Mouse (Mus musculus) yolk sac, embryonic 10.5 days (tissue): ENCODE measurements around the gene Klf12.

Source experiments
- DNase-seq: peaks from one replicate; pipeline ENCODE4 v3.0.0-alpha.2; 2017; ENCODE audit warnings: low spot score

Gene Klf12

DNA sequence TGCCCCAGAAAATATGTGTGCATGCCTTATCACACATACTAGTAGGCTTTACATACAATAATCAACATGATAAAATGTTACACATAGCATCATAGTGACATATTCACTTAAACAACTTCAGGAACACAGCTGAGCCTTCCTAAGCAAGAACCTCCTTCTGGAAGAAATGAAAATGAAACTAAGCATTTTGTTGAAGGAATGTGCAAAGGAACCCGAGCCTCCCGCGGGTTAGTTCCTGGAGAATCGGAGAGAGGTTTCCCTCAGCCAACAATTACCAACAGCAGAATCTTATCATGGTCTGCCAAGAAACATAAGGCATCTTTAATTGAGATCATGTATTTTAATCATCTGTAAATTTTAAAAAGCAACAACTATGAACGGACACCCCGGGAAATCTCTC lies 257.8 kb downstream of the Klf12 start:
- DNase-seq: no peak

DNA sequence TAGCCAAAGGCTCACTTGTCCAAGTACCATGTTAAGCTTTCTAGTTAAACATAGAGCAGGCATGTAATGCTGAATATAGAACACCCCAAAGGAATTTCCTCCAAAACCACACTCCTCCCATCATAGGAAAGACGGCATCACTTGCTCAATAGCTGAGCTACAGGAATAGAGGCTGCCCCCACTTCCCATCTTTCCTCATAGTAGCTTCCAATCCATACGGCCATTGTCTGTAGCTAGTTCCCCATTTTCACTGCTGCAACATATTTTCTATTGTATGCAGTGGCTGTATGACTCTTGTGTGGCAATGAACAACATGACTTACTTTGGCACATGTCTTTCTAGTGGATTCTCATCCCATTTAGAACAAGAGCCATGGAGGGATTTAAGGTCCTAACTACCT lies 267.3 kb downstream of the Klf12 start:
- no peak for DNase-seq

DNA sequence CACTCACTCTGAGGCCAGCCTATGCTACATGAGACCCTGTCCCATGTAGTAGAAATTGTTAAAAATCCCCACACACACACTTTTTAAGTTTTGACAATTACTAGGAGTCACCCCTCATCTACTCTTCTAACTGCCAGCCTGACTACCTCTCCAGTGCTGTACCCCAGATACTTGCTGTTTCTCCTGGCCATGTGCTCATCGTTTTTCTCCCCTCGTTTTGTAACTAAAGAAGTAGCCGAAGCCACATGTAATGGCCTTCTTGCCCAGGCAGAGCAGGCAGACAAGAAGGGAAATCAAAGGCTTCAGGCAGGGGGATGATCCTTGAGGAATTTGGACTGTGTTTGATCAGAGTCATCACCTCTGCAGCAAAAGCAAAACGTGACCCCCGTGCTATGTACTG lies 274.0 kb downstream of the Klf12 start:
- no peak for DNase-seq

DNA sequence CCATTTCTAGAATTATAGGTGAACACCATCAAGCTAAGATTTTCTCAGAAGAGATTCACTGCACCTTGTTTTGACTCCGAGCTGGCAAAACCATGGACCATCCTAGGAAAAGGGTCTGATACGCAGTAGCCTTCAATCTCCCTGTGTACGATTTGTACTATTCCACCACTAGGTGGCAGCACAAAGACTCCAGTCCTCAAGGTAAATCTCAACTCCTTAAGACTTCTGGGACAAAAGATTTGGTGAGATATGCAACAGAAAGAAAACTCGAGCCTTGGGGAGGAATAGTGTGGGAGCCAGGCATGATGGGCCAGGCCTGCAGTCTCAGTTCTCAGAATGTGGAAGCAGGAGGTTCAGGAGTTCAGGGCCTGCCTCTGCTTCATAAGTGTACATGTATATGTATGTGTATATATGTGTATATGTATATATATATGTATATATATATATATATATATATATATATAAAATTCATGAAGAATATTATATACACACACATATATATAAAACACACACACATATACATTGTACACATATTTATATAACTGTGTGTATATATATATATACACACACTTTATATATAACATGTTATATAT lies 274.6 kb downstream of the Klf12 start:
- DNase-seq: peak; percentile 19

DNA sequence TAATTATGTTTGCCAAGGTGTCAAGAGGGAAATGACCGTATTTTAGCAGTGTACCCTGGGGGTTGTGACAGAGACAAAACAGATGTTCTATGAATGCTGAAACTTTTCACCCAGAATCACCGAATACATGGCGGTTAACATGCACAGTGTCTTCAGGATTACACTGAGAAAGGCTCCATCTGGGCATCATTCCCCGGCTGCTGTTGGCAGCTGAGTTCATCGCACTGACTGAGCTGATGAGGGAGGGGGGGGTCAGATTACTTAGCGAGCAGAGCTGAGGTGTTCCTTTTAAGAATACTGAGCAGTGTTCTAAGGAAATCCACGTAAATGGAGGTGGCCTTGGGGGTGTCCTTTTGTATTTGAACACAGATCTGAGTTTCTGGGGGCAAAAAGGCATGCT lies 301.0 kb downstream of the Klf12 start:
- DNase-seq: no peak

DNA sequence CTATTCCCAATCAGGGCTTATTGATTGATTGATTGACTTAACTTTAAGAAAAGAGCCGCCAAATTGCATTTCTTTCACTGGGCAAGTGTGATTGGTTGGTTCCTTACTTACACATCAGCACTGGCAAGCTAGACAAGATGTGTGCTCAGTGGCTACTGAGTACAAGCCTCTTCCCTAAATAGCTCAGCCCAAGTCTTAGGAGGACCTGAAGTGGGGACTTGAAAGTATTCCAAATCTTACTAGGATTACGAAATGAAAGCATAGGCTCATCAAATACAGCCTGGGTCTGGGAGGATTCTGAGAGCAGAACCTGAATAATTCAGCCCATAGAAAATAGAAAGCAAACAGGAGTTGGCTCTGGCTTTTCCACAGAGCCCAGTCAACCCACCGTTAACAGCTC lies 303.3 kb downstream of the Klf12 start:
- DNase-seq: no peak

DNA sequence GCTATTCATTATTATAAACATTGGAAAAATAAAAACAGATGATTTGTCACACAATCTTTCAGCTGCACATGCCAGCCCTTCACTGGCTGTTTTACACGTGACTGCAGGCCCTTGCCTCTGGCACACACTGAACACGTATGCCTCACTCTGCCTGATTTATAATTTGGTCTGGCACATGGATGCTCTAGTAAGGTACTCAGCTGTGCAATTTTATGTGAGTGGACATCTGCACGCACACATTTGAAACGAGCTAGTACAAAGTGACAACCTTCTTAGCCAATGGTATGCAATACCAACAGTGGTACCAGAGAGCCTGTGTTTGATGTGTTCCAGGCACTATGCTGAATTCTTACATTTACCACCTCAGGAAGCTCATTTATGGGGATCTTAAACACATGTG lies 316.6 kb downstream of the Klf12 start:
- no peak for DNase-seq

DNA sequence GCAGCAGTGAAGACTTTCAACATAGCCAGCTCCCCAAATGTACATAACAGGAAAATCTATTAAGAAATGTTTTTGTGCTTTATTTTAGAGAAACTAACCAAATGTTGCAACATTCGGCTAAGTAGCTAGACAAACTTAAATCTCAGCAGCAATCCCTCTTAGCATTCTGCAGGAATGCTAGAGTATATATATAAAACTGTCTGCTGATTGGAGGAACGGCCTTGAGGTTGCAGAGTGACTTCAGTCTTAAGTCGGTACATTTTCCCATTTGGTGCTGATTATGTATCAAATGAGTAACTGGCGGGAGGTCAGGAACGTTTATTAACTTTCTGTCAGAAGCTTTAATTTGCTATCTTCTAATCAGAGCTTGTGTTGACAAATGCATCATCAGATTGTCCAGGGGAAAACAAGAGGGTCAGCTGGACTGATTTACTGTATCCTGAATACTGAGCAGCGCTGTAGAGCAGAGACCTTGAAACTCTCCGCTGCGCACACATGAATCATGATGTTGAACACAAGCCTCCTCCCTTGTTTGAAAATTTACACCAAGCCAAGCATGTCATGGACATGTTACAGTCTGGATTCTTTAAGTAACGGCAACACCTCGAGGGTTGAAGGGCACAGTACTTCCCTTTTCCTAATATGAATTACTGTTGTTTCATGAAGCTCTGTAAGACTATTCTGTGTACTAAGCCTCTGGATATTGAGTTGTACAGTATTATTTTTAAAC lies 323.8 kb downstream of the Klf12 start:
- no peak for DNase-seq

DNA sequence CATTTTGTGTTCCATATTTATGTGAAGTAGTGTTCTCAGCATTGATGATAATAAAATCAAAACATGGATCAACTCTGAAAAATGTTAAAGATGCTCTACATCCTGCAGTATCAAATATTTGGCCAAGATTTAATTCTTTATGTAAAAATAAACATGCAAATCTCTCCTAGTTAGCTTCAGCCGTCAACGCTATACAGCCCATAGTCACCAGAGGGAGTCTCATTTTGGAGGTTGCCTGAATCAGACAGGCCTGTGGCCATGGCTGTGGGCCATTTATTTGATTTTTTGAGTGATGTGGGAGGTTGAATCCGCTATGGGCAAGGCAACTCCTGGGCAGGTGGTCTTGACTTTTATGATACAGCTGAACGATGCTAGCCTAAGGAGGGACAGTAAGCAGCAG lies 329.3 kb downstream of the Klf12 start:
- no peak for DNase-seq

DNA sequence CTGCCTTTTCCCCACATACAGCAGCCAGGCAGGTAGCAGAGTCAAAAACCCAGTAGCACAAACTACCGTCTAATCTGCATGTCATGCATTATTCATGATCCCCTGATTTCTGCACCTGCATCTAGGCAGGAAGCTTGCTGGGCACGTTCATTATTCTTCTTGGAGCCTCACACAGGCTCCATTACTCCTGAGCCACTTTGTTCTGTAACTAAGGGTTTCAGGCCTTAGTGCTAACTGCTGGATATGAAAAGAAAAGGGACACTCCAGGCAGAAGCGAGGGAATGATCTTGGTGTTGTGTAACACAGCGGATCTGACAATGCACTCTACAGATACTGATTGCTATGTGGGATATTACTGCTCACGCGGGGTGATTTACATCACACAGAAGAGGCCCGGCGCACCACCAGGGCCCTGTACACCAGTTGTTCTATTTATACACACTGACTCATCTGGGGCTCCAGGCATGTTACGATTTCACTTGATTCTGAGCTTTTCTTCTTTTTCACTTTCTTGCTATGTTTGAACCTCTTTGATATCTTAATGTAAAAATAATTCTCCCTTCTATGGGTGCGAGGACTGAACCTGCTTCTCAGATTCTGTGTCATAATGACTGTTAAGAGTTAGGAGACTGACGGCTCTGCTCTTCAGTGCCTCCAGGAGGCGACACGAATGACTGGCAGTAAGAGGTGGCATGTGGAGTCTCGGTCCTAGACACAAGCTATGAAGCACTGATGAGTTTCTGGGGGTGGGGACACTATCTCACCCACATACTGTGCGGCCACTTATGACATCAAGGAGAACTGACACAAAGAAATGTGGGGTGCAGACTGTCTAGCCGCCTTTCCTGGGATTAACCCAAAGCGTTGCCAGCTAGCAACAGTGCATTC lies 340.0 kb downstream of the Klf12 start:
- DNase-seq: no peak

DNA sequence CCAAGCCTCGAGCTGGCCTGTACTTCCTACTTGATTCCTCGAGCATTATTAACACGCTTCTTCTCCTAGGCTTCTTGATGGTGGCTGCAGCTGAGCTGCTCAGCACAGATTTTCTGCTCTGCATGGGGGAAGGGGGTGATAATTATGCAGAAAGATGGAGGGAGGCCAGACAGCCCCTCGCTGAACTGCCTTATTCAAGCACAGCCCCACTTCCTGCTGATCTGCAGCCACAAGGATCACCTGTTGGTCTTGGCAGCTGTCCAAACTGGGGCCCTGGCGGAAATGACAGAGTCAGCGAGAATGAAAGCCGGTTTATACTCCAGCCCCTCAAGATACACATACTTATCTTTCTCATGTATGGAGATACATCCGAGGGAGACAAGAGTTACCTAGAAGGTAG lies 341.3 kb downstream of the Klf12 start:
- peak; percentile 80 for DNase-seq

DNA sequence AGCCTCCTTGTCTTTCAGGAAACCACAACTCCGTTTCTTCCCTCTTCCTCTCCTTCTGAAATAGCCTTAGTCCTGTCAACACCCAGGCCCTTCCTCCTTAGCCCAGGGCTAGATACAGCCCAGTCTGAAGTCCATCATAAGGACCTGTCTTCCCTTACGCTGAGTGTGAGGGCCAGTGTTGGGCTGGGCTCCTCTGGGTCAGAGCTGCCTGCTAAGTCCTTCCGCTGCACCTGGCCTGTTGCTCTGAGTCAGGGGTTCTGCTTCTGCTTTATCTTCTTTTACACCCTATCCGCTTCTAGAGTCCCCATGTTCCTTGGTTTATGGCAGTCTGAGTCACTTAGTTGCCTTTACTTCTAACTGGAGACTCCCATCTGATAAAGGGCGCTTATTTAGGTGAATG lies 351.0 kb downstream of the Klf12 start:
- no peak for DNase-seq

DNA sequence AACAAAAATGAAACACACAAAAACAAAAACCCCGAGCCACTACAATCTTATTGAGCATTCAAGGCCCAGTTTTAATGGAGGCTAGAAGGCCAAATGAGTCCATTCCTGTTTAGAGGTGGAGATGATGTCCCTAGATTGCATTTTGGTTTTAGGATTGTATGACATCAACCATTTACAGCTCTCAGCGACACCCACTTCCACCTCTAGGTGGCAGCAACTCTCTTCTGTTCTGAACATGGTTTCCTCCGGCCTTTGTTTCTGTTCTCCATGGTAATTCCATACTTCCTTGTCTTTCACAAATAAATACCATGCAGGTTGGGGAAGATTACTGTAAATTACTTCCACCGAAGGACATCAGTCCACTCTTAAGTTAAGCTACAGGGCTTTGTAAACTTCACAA lies 352.6 kb downstream of the Klf12 start:
- DNase-seq: peak; percentile 45

DNA sequence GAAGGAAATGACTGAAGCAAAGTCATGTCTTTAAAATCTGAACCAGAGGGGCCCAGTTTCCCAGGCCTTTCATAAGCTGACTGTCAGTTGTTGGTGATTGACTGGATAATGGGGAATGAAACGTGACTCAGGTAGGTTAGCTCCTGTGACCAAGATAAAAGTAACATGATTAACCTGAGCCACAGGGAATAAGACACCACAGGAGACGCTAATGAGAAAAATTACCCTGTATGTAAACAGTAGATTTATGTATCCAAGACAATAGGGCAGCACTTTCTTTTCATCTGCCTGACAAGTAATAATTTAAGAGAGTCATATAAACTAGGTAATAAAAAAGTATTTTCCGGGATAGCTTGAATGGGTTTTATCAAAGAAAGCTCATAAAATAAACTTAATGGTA lies 372.6 kb downstream of the Klf12 start:
- no peak for DNase-seq

DNA sequence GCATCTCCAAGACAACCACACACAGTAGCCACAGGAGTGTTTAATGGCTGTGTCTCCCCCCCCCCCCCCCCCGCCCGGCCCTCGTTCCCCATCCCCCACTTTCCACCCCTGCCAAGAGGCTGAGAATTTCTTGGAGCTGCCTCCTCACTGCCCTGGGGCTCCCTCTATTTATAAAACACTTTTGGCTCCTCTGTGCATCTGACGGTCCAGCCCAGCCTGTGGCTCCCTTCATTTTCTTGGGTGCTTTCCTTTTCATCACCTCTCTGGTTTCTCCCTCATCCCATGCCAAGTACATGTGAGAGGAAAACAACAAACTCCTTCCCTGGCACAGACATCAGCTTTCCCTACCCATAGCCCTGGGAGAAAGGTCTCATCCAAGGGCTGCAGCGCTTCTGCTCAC lies 373.6 kb downstream of the Klf12 start:
- no peak for DNase-seq

DNA sequence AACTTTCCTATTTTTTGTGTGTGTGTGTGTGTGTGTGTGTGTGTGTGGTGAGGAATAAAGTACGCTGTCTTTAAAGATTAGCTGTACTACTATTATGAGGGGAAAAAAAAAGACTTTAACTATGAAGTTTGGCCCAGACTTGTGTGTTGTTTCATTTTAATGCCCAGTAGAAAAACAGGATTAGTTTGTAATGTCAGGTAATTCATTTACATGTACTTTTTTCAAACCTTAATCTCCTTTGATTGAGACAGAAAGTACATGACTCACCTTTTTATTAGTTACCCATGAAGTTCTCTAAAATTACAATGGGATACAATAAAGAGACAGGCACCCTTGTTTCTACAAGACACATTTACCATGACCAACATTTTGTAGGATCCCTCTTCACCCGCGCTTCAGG lies 383.6 kb downstream of the Klf12 start:
- no peak for DNase-seq

DNA sequence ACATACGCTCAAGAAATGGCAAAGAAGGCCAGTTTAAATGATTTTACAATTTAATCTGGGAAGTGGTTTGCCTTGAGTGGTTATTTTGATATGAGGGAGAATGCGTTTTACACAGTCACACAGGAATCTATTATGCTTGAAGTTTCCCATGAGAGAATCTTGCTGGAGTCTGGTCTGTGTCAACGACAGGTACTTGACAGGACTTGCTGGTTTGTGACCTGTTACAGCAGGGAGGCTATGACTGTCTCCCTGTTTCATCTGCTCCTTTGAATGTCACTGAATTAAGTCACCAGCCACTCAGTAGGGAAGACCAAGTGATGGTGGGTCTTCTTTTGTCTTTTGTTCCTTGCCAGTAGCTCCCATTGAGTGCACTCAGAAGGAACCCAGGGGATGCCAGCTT lies 385.6 kb downstream of the Klf12 start:
- DNase-seq: no peak

DNA sequence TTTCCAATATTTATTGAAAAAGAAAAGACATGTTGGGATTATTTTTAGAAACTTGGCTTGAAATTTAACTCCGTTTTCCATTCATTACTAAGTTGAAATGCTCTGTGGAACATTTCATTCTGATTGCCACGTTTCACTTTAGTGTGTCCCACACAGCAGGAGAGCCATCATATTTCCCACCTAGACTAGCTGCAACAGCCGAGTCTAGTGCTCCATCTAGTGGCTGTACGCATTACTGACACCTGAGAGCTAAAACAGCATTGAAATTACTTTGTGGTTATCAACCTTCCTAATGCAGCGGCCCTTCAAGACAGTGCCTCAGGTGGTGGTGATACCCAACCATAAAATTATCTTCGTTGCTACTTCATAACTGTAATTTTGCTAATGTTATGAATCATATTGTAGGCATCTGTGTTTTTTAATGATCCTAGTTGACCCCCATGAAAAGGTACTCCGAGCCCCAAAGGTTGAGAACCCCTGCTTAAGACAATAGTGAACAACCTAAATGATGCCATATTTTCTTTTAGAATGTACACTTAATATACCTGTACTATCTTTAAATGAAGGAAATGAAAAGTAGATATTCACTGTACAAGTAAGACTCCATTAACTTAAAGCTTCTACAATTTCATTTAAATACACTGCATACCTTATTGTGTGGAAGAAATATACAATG lies 389.6 kb downstream of the Klf12 start:
- DNase-seq: peak; percentile 29

DNA sequence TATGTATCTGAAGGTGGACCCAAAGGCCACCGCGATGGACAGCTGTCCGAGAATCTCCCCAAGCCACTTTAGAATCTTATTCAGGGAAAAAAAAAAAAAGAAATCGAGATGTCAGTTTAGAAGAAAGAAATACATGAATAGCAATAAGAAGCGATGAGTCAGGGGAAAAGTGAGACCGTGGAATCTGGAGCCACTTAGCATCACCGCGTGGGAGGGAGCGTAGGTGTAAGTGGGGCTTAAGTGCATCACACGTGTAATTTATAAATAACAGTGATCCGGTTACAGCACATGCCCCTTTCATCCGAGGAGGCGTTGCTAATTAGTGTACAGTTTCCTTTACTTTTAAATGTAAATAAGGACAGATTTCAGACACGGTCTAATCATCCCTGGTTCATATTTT lies 390.4 kb downstream of the Klf12 start:
- no peak for DNase-seq

DNA sequence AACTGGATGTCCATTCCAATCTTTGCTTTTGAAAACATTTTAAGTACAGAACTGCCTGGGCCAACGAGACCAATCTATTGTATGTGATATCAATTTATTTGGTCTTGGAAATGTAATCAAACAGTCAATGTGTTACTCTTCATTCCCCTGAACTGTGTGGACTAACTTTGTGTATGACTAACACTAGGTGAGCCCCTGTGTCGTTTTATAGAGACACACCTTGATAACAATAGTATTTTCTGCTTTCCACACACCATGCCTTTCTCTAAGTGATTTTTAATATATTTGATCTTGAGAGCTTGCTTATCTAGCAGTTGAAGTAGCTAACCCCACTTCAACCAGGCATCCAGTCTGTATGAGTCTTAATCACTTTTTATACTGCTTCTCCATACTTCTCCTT lies 398.0 kb downstream of the Klf12 start:
- DNase-seq: no peak

DNA sequence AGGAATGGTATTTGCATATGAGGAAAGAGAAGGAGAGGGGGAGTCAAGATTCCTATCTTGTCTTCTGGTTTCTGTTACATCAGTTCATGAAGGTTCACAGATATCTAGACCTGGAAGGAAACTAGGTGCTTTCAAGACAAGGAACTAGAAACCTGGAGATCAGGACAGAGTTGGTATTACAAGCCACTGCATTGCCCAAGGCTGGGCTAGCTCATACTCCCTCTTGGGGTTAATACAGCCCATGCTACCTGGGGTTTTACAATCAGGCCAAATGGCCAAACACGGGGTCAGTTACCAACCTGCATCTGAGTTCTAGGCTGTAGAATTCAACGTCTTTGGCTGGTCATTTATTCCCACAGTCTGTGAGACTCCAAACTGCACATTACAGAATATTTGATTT lies 398.9 kb downstream of the Klf12 start:
- DNase-seq: no peak

DNA sequence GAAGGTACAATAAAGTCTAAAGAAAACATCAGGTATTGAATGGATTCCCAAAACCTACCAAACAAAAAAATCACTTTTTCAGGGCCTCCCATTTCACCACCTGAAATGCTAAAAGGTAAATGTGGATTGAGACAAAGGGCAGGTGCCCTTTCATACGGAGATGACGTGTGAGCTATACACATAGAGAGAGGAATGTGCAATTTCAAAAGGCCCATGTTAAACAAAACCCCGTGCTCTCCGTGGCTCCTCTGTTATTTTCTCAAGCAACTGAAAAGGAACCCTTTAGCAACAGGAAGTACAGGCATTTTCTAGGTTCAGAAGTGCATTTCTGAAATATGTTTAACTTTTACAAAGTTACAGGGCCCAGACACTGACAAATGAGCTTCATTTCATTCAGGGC lies 399.4 kb downstream of the Klf12 start:
- DNase-seq: peak; percentile 4
